Mouse (Mus musculus) limb, embryonic 11.5 days (tissue): ENCODE measurements at regions not wholly inside any gene's neighbourhood (a gene's known extent, or its start where the extent isn't known, plus 50 kb on each side); places are given as distances from the start of the nearest gene placed in this dataset.

ENCODE experiments used
- ATAC-seq: fragments of 200-750 bp; cut with Nextera tagmentation; 2 replicates; pipeline ENCODE4 v1.8.0; 2017; ENCODE audit warnings: low read depth; ENCODE audit not compliant: insufficient number of reproducible peaks, low FRiP score, low TSS enrichment
- DNase-seq: peaks from one replicate; pipeline ENCODE4 v3.0.0-alpha.2; 2015; ENCODE audit warnings: low spot score
- H3K27ac ChIP-seq: fragments of 300-500 bp; sonication (generic); replicated peaks from 2 replicates; pipeline ENCODE4 v1.5.1; 2014; ENCODE audit warnings: low read depth, mild to moderate bottlenecking, low read length
- H3K27me3 ChIP-seq: fragments of 300-500 bp; sonication (generic); 2 replicates; pipeline ENCODE4 v1.6.1; 2014; ENCODE audit warnings: mild to moderate bottlenecking, low read length, mixed read lengths; ENCODE audit not compliant: control insufficient read depth, insufficient read depth
- H3K36me3 ChIP-seq: fragments of 300-500 bp; sonication (generic); 2 replicates; pipeline ENCODE4 v1.6.1; 2014; ENCODE audit warnings: mild to moderate bottlenecking, low read length, moderate library complexity, mixed read lengths; ENCODE audit not compliant: control insufficient read depth, insufficient read depth
- H3K4me1 ChIP-seq: fragments of 300-500 bp; sonication (generic); 2 replicates; pipeline ENCODE4 v1.6.1; 2014; ENCODE audit warnings: low read length, mixed read lengths; ENCODE audit not compliant: control insufficient read depth, insufficient read depth
- H3K4me2 ChIP-seq: fragments of 300-500 bp; sonication (generic); 2 replicates; pipeline ENCODE4 v1.6.1; 2014; ENCODE audit warnings: low read depth, mild to moderate bottlenecking, moderate library complexity; ENCODE audit not compliant: severe bottlenecking
- H3K4me3 ChIP-seq: fragments of 300-500 bp; sonication (generic); 2 replicates; pipeline ENCODE4 v1.5.1; 2014; ENCODE audit warnings: low read depth, low read length
- H3K9ac ChIP-seq: fragments of 300-500 bp; sonication (generic); 2 replicates; pipeline ENCODE4 v1.6.1; 2014; ENCODE audit warnings: mild to moderate bottlenecking, low read length
- H3K9me3 ChIP-seq: fragments of 300-500 bp; sonication (generic); 2 replicates; pipeline ENCODE4 v1.6.1; 2016; ENCODE audit warnings: low read length; ENCODE audit not compliant: control insufficient read depth
- WGBS: fragments of 180-500 bp; shearing (Covaris S2); extraction: QIAGEN DNeasy Blood & Tissue Kit; methylation state at CpG from one replicate; pipeline ENCODE4 v1.1.7; 2014; 5-methylcytosine and 5-hydroxymethylcytosine counted together

GRCm38 (mm10) chr1:183586406-183586805 is 168.4 kb downstream of the Hhipl2 start:
- H3K27me3 ChIP-seq: no peaks in the 10 kb centered on the region
- no peaks in the 10 kb centered on the region for H3K36me3 ChIP-seq
- H3K27ac ChIP-seq: no peak overlapping the region
- no peaks in the 10 kb centered on the region for H3K4me1 ChIP-seq
- H3K4me2 ChIP-seq: no peak overlapping the region
- no peak for DNase-seq
- 86% methylated on average over 4 of the region's 4 CpGs for WGBS
- H3K9ac ChIP-seq: no peak overlapping the region
- no peak overlapping the region for H3K4me3 ChIP-seq
- no peak for ATAC-seq
- no peaks in the 10 kb centered on the region for H3K9me3 ChIP-seq

GRCm38 (mm10) chr1:183595306-183595705 is 177.3 kb downstream of the Hhipl2 start:
- no peak overlapping the region for H3K4me2 ChIP-seq
- H3K4me1 ChIP-seq: no peaks in the 10 kb centered on the region
- H3K9me3 ChIP-seq: no peaks in the 10 kb centered on the region
- H3K27ac ChIP-seq: no peak overlapping the region
- DNase-seq: no peak
- ATAC-seq: no peak
- no peaks in the 10 kb centered on the region for H3K36me3 ChIP-seq
- H3K9ac ChIP-seq: no peak overlapping the region
- H3K4me3 ChIP-seq: no peak overlapping the region
- H3K27me3 ChIP-seq: no peaks in the 10 kb centered on the region
- WGBS: 76% methylated on average over 5 of the region's 5 CpGs

- DNase-seq (no peak), ATAC-seq (no peak)
- no peak overlapping the region for H3K9ac ChIP-seq
- no peak overlapping the region for H3K4me2 ChIP-seq
- H3K4me3 ChIP-seq: no peak overlapping the region
- 88% methylated on average over 8 of the region's 8 CpGs for WGBS
- H3K36me3 ChIP-seq: no peaks in the 10 kb centered on the region
- H3K27ac ChIP-seq: no peak overlapping the region
- H3K4me1 ChIP-seq: no peaks in the 10 kb centered on the region
- no peaks in the 10 kb centered on the region for H3K9me3 ChIP-seq
- no peaks in the 10 kb centered on the region for H3K27me3 ChIP-seq
Observed at GRCm38 (mm10) chr1:183600466-183600865, 182.5 kb downstream of the Hhipl2 start.

DNA sequence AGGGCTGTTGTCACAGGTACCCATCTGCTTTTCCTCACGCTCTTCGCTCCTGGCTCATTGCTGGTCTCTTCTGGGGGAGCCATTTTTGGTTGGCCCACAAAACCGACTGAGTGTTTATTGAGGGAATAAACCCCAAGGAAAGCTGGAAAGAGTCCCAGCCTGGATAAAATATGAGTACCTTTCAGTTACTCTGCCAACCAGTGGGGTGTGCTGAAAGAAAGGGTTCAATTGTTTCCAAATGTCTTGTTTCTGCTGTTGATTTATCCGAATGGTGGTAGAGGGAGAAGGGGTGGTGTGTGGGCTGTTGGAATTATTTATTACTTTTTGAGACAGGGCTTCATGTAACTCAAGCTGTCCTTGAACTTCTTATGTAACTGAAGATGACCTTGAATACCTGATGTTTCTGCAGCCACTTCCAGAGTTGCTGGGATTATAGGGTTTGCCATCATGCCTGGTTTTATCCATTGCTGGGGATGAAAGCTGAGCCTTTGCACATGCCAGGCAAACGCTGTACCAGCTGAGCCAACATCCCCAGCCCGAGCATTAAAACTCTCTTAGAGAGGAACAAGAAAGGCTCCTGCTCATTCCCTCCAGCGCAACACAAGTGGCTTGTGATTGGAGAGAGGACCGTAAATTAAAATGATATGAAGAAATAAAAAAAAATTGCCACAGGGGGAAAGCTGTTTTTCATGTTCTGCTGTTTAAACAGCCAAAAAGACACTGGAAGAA is 194.1 kb downstream of the Hhipl2 start:
- no peaks in the 10 kb centered on the region for H3K36me3 ChIP-seq
- no peak overlapping the region for H3K27ac ChIP-seq
- peaks cover 3% of the 10 kb centered on the region; the same call in 1 of the 2 replicates for H3K4me1 ChIP-seq
- no peaks in the 10 kb centered on the region for H3K9me3 ChIP-seq
- H3K9ac ChIP-seq: no peak overlapping the region
- no peak overlapping the region for H3K4me3 ChIP-seq
- WGBS: 62% methylated on average over 8 of the region's 8 CpGs
- no peaks in the 10 kb centered on the region for H3K27me3 ChIP-seq
- no peak overlapping the region for H3K4me2 ChIP-seq
- ATAC-seq: peak; percentile 65; the same call in 1 of the 2 replicates
- DNase-seq: peak; percentile 32

GRCm38 (mm10) chr1:183619451-183620059 is 201.5 kb downstream of the Hhipl2 start:
- ATAC-seq (no peak), DNase-seq (no peak)
- Histone ChIP-seq H3K4me3 (no peak overlapping the region), H3K9me3 (no peaks in the 10 kb centered on the region), H3K9ac (no peak overlapping the region), H3K36me3 (no peaks in the 10 kb centered on the region), H3K4me1 (no peaks in the 10 kb centered on the region), H3K27me3 (no peaks in the 10 kb centered on the region), H3K27ac (no peak overlapping the region), H3K4me2 (no peak overlapping the region)
- WGBS: 90% methylated on average over 9 of the region's 9 CpGs

DNA sequence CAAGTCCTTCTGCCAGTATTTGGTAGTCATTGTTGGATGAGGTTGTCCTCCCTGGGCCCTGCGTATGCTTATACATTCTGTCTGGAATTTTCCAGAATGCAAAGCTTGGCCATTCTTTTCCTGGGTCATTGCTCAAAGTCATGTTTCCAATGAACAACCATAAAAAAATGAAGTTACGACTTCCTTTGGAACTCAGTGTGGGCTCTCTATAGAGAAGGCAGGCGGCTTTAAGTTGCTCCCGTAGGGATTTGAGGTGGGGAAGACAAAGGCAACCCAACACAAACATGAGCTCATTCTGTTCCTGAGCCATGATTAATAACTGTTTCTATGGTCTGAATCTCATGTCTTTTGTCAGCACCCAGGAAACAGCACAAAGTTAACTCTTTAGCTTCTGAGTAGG is 204.3 kb downstream of the Hhipl2 start:
- DNase-seq (no peak), ATAC-seq (no peak)
- no peaks in the 10 kb centered on the region for H3K4me1 ChIP-seq
- H3K9me3 ChIP-seq: no peaks in the 10 kb centered on the region
- H3K27me3 ChIP-seq: no peaks in the 10 kb centered on the region
- no peak overlapping the region for H3K4me2 ChIP-seq
- no peaks in the 10 kb centered on the region for H3K36me3 ChIP-seq
- H3K9ac ChIP-seq: no peak overlapping the region
- 81% methylated on average over 4 of the region's 4 CpGs for WGBS
- no peak overlapping the region for H3K27ac ChIP-seq
- no peak overlapping the region for H3K4me3 ChIP-seq

- no peaks in the 10 kb centered on the region for H3K9me3 ChIP-seq
- ATAC-seq: no peak
Observed at GRCm38 (mm10) chr1:183624266-183624665, 206.3 kb downstream of the Hhipl2 start.

DNA sequence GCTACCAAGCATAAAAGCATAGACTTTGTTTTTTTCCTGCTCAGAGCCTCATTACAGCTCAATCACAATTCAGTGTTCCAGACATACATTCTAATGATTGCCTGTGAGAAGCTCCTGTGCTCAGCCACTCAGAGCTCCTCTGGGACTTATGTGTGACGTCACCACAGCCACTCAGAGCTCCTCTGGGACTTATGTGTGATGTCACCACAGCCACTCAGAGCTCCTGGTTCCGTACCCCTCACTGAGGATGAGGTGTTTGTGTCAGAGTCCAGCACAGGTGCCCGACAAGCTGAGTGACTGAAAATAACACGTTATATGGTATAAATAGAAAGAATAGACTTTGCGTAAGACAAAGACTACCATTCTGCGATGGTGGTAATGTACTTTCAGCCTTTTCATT is 215.8 kb downstream of the Hhipl2 start:
- H3K36me3 ChIP-seq: no peaks in the 10 kb centered on the region
- no peak overlapping the region for H3K9ac ChIP-seq
- no peaks in the 10 kb centered on the region for H3K4me1 ChIP-seq
- ATAC-seq: no peak
- H3K27ac ChIP-seq: no peak overlapping the region
- H3K4me2 ChIP-seq: no peak overlapping the region
- no peaks in the 10 kb centered on the region for H3K27me3 ChIP-seq
- H3K4me3 ChIP-seq: no peak overlapping the region
- WGBS: 86% methylated on average over 6 of the region's 6 CpGs
- H3K9me3 ChIP-seq: no peaks in the 10 kb centered on the region
- no peak for DNase-seq

More at GRCm38 (mm10) chr1:183624266-183624665, 206.3 kb downstream of the Hhipl2 start:
- 61% methylated on average over 1 of the region's 1 CpGs for WGBS
- Histone ChIP-seq H3K27ac (no peak overlapping the region), H3K27me3 (no peaks in the 10 kb centered on the region), H3K9ac (no peak overlapping the region), H3K4me1 (no peaks in the 10 kb centered on the region), H3K4me3 (no peak overlapping the region), H3K36me3 (no peaks in the 10 kb centered on the region), H3K4me2 (no peak overlapping the region)
- no peak for DNase-seq
